Comparison of ENCODE assay signal across 7 mouse cellular contexts in the genomic region with DNA sequence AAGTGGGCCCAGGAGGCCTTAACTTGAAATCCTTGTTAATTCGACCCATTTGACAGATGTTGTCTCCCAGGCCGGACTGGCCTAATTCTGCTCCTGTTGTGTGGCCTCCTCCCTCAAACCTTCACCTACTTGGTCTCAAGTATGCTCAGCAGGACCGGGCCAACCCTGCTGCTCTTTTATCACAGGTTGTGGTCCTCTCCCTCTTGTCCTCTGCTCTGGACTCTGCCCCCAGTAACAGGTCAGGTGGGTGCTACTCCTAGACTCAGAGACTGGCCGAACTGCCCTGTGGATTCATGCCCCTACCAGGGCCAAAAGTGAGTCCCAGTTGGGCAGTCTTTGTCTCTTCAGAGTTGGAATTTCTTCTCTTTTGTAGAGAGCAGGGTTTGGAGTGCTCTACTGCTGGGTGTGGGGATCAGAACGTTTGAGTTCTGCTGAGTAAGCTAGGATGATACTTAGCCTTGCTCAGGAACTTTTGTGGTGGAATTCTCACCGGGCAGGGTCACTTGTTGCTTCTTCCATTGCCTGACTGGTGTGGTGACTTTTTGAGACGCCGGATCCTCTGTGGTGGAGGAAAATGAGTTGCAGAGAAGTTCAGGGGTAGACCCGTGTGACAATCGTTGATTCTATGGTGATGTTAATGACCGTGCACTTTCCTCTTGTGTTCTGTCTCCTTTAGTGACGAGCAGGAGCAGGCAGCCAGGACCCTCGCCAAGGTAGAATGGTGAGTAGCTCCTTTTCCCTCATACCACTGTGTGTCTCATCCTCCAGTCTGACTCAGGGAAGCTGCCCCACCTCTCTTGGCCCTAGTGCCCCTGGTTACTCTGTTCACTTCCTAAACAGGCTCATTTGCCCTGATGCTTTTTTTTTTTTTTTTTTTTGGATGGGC. TPM values are rescaled to one million over a fixed set of nuclear protein-coding genes. Genes with fewer than 3 reads are reported as not detected.
A peak's percentile ranks its signal among the peaks of the same experiment; 100 is the strongest.
DNase-seq lines count a peak whose midpoint lies in the region; ATAC-seq and TF ChIP-seq lines count a peak whose summit lies in the region.

No protein-coding gene starts in this region.

- peaks cover 25% of the 10 kb centered on the region for H3K4me1 ChIP-seq in thymus, adult 2 months (replicated peaks; ENCODE audit: control insufficient read depth, insufficient read depth, low read length)
- H3K4me1 ChIP-seq in forebrain, embryonic 14.5 days (ENCODE audit: control insufficient read depth, insufficient read depth, low read length) = peaks cover 21% of the 10 kb centered on the region
- H3K4me1 ChIP-seq in neural tube, embryonic 14.5 days (ENCODE audit: control insufficient read depth, insufficient read depth, low read length) = peaks cover 33% of the 10 kb centered on the region

- 41% methylated on average over 13 of the region's 13 CpGs for WGBS in thymus, adult 2 months
- WGBS in forebrain, embryonic 14.5 days = 38% methylated on average over 13 of the region's 13 CpGs
- 23% methylated on average over 13 of the region's 13 CpGs for WGBS in neural tube, embryonic 14.5 days

- peak overlapping the region; percentile 79 for H3K4me2 ChIP-seq in forebrain, embryonic 14.5 days (ENCODE audit: low read length)
- H3K4me2 ChIP-seq in neural tube, embryonic 14.5 days (ENCODE audit: low read depth, low read length) = peak overlapping the region; percentile 87

- TF ChIP-seq POLR2A in thymus, adult 2 months (IDR thresholded peaks at IDR 0.05; ENCODE audit: control insufficient read depth, extremely low read depth, insufficient read depth, low read length, poor library complexity) = no peak

- H3K4me3 ChIP-seq in thymus, adult 2 months (ENCODE audit: control insufficient read depth, insufficient read depth, low read length) = peak overlapping the region; percentile 63
- H3K4me3 ChIP-seq in forebrain, embryonic 14.5 days (ENCODE audit: low read depth, low read length) = peak overlapping the region; percentile 78
- H3K4me3 ChIP-seq in neural tube, embryonic 14.5 days (ENCODE audit: low read depth, low read length) = peak overlapping the region; percentile 72

- peaks cover 9% of the 10 kb centered on the region; the same call in 1 of the 2 replicates for H3K36me3 ChIP-seq in thymus, adult 2 months (ENCODE audit: control insufficient read depth, insufficient read depth, low read length)
- H3K36me3 ChIP-seq in forebrain, embryonic 14.5 days (ENCODE audit: control insufficient read depth, insufficient read depth, low read length) = peaks cover 13% of the 10 kb centered on the region
- peaks cover 3% of the 10 kb centered on the region; the same call in 1 of the 2 replicates for H3K36me3 ChIP-seq in neural tube, embryonic 14.5 days (ENCODE audit: control insufficient read depth, insufficient read depth, low read length)

- no peak for ATAC-seq in forebrain, embryonic 14.5 days
- ATAC-seq in neural tube, embryonic 14.5 days (ENCODE audit: low read depth) = no peak
- ATAC-seq in megakaryocyte progenitor cell, adult 5-6 weeks (replicated peaks; ENCODE audit: poor library complexity) = no peak

- no peak for DNase-seq in thymus, adult 2 months
- DNase-seq in thymus, postnatal 4 days = no peak
- DNase-seq in forebrain, embryonic 14.5 days (ENCODE audit: low spot score) = no peak
- DNase-seq in kidney, postnatal 14 days = peak; percentile 73
- DNase-seq in right cerebral cortex, postnatal 25 days = no peak

- no peaks in the 10 kb centered on the region for H3K27me3 ChIP-seq in thymus, adult 2 months (ENCODE audit: control insufficient read depth, insufficient read depth, low read length)
- H3K27me3 ChIP-seq in forebrain, embryonic 14.5 days (replicated peaks; ENCODE audit: control insufficient read depth, insufficient read depth, low read length) = no peaks in the 10 kb centered on the region
- no peaks in the 10 kb centered on the region for H3K27me3 ChIP-seq in neural tube, embryonic 14.5 days (ENCODE audit: control insufficient read depth, insufficient read depth, low read length)

- peak overlapping the region; percentile 52; the same call in 1 of the 2 replicates for H3K27ac ChIP-seq in thymus, adult 2 months (ENCODE audit: control insufficient read depth, insufficient read depth, low read length)
- peak overlapping the region; percentile 93; the same call in 1 of the 2 replicates for H3K27ac ChIP-seq in forebrain, embryonic 14.5 days (ENCODE audit: low read depth, low read length)
- peak overlapping the region; percentile 87 for H3K27ac ChIP-seq in neural tube, embryonic 14.5 days (ENCODE audit: low read depth, low read length)

- H3K9ac ChIP-seq in forebrain, embryonic 14.5 days (ENCODE audit: low read length) = peak overlapping the region; percentile 78
- peak overlapping the region; percentile 78 for H3K9ac ChIP-seq in neural tube, embryonic 14.5 days (replicated peaks; ENCODE audit: low read depth, low read length)

- H3K9me3 ChIP-seq in forebrain, embryonic 14.5 days (replicated peaks; ENCODE audit: control insufficient read depth, low read length) = no peaks in the 10 kb centered on the region
- no peaks in the 10 kb centered on the region for H3K9me3 ChIP-seq in neural tube, embryonic 14.5 days (ENCODE audit: control insufficient read depth, low read length)

- no peak for TF ChIP-seq CTCF in thymus, adult 2 months (IDR thresholded peaks at IDR 0.05; ENCODE audit: borderline replicate concordance, control insufficient read depth, extremely low read depth, insufficient read depth, low read length, poor library complexity)

RNA-seq across cellular contexts. Expression of a gene that starts 1.0 kb away (rescaled TPM):
- polyA plus RNA-seq in thymus, adult 2 months (2012; rRNA removed) = 47.0 and 51.1 TPM in 2 replicates
- 45.5 and 59.7 TPM in 2 replicates for polyA plus RNA-seq in forebrain, embryonic 14.5 days (2014; fragmentation: Nextera tagmentation; extraction: Ambion mirVana)
- 51.0 and 66.8 TPM in 2 replicates for polyA plus RNA-seq in neural tube, embryonic 14.5 days (2014; fragmentation: Nextera tagmentation; extraction: Ambion mirVana)
- 14.4 and 15.7 TPM in 2 replicates for total RNA-seq in megakaryocyte progenitor cell, adult 5-6 weeks (2015)
- total RNA-seq in megakaryocyte progenitor cell, adult 5-6 weeks (2017) = 20.9 and 25.0 TPM in 2 replicates

RNA-seq across cellular contexts. Expression of a gene that starts 24.0 kb away (rescaled TPM):
- polyA plus RNA-seq in thymus, adult 2 months (2012; rRNA removed) = 0.04 and 0.05 TPM in 2 replicates
- polyA plus RNA-seq in forebrain, embryonic 14.5 days (2014; fragmentation: Nextera tagmentation; extraction: Ambion mirVana) = 0.33 and 0.36 TPM in 2 replicates
- 0.33 and 0.62 TPM in 2 replicates for polyA plus RNA-seq in neural tube, embryonic 14.5 days (2014; fragmentation: Nextera tagmentation; extraction: Ambion mirVana)
- not detected in 2 replicates for total RNA-seq in megakaryocyte progenitor cell, adult 5-6 weeks (2015)
- total RNA-seq in megakaryocyte progenitor cell, adult 5-6 weeks (2017) = not detected in 2 replicates

RNA-seq across cellular contexts. Expression of a gene that starts 24.3 kb away (rescaled TPM):
- polyA plus RNA-seq in thymus, adult 2 months (2012; rRNA removed) = 12.6 and 13.2 TPM in 2 replicates
- 16.8 and 19.6 TPM in 2 replicates for polyA plus RNA-seq in forebrain, embryonic 14.5 days (2014; fragmentation: Nextera tagmentation; extraction: Ambion mirVana)
- polyA plus RNA-seq in neural tube, embryonic 14.5 days (2014; fragmentation: Nextera tagmentation; extraction: Ambion mirVana) = 24.8 and 30.0 TPM in 2 replicates
- total RNA-seq in megakaryocyte progenitor cell, adult 5-6 weeks (2015) = 1.6 and 2.7 TPM in 2 replicates
- total RNA-seq in megakaryocyte progenitor cell, adult 5-6 weeks (2017) = 1.5 and 4.8 TPM in 2 replicates

RNA-seq across cellular contexts. Expression of a gene that starts 26.5 kb away (rescaled TPM):
- polyA plus RNA-seq in thymus, adult 2 months (2012; rRNA removed) = 0.06 TPM in 1 of 2 replicates, not detected in the other
- not detected in 2 replicates for polyA plus RNA-seq in forebrain, embryonic 14.5 days (2014; fragmentation: Nextera tagmentation; extraction: Ambion mirVana)
- polyA plus RNA-seq in neural tube, embryonic 14.5 days (2014; fragmentation: Nextera tagmentation; extraction: Ambion mirVana) = not detected in 2 replicates
- total RNA-seq in megakaryocyte progenitor cell, adult 5-6 weeks (2015) = not detected in 2 replicates
- total RNA-seq in megakaryocyte progenitor cell, adult 5-6 weeks (2017) = not detected in 2 replicates
